Mouse (Mus musculus) liver, postnatal 0 days (tissue): ENCODE results near the gene Rpl28.

ENCODE experiments used
- CTCF ChIP-seq: sonication (generic); IDR thresholded peaks from 2 replicates; pipeline ENCODE4 v1.5.1; 2016; ENCODE audit warnings: antibody characterized with exemption, low read depth
- EP300 ChIP-seq: IDR thresholded peaks from 2 replicates; pipeline ENCODE4 v1.6.1; 2016; ENCODE audit warnings: antibody characterized with exemption, low read depth, mild to moderate bottlenecking

DNA sequence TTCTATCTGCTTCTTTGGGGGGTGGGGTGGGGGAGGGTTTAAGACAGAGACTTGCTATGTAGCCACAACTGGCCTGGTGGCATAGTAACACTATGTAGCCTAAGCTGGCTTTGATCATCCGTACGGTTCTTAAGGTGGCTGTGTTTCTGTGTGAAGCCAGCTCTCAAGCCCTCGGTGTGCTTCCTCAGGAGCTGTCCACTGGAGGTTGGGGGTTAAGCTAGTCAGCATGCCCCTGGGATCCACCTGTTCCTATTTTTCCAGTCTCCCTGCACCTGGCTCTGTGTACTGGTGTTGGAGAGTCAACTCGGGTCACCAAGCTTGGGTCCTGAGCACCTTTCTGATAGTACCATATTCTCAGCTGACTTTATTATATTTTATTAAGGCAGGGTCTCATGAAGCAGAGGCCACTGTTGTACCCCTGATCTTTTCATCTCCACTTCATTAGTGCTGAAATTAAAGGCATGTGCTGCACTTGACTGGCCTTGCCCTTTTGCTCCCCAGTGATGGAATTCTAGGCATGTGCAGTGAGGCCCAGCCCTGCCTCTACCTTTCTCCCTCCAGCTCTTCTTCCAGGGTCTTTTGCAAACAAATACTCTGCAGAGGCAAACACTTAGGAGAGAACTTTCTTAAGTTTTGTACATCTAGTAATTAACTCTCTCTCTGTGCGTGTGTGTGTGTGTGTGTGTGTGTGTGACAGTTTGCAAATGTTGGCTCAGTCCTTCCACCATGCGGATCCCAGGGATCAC is 29.7 kb downstream of the Rpl28 start:
- TF ChIP-seq EP300 (no peak), CTCF (no peak)
